Mouse (Mus musculus) liver, postnatal 0 days (tissue): ENCODE measurements around the gene Cited4. TPM values are rescaled to one million over a fixed set of nuclear protein-coding genes. Genes with fewer than 3 reads are reported as not detected.

ENCODE experiments used
- ATAC-seq: fragments of 200-750 bp; cut with Nextera tagmentation; 2 replicates; pipeline ENCODE4 v1.8.0; 2017; ENCODE audit warnings: mild to moderate bottlenecking, moderate library complexity
- DNase-seq: peaks from one replicate; pipeline ENCODE4 v3.0.0-alpha.2; 2016
- H3K27ac ChIP-seq: fragments of 300-500 bp; sonication (generic); 2 replicates; pipeline ENCODE4 v1.5.1; 2014; ENCODE audit warnings: antibody characterized with exemption, moderate library complexity, mild to moderate bottlenecking, low read depth
- H3K27me3 ChIP-seq: fragments of 300-500 bp; sonication (generic); 2 replicates; pipeline ENCODE4 v1.6.1; 2014; ENCODE audit warnings: low read length, control low read depth, mixed read lengths; ENCODE audit not compliant: insufficient read depth
- H3K36me3 ChIP-seq: fragments of 300-500 bp; sonication (generic); replicated peaks from 2 replicates; pipeline ENCODE4 v1.6.1; 2014; ENCODE audit warnings: mild to moderate bottlenecking, control low read depth, low read length, moderate library complexity, mixed read lengths; ENCODE audit not compliant: insufficient read depth
- H3K4me1 ChIP-seq: fragments of 300-500 bp; sonication (generic); 2 replicates; pipeline ENCODE4 v1.6.1; 2014; ENCODE audit warnings: antibody characterized with exemption, mild to moderate bottlenecking, control low read depth; ENCODE audit not compliant: insufficient read depth
- H3K4me2 ChIP-seq: fragments of 300-500 bp; sonication (generic); 2 replicates; pipeline ENCODE4 v1.6.1; 2014; ENCODE audit warnings: low read depth, mild to moderate bottlenecking, low read length, moderate library complexity, mixed read lengths
- H3K4me3 ChIP-seq: fragments of 300-500 bp; sonication (generic); 2 replicates; pipeline ENCODE4 v1.5.1; 2014; ENCODE audit warnings: low read depth, low read length
- H3K9ac ChIP-seq: fragments of 300-500 bp; sonication (generic); replicated peaks from 2 replicates; pipeline ENCODE4 v1.6.1; 2014; ENCODE audit warnings: mild to moderate bottlenecking, moderate library complexity
- H3K9me3 ChIP-seq: fragments of 300-500 bp; sonication (generic); 2 replicates; pipeline ENCODE4 v1.6.1; 2016; ENCODE audit warnings: mild to moderate bottlenecking, control low read depth, low read length, mixed read lengths
- CTCF ChIP-seq: sonication (generic); IDR thresholded peaks from 2 replicates; pipeline ENCODE4 v1.5.1; 2016; ENCODE audit warnings: antibody characterized with exemption, low read depth
- EP300 ChIP-seq: IDR thresholded peaks from 2 replicates; pipeline ENCODE4 v1.6.1; 2016; ENCODE audit warnings: antibody characterized with exemption, low read depth, mild to moderate bottlenecking
- whole genome bisulfite sequencing: fragments of 180-500 bp; shearing (Covaris S2); extraction: QIAGEN DNeasy Blood & Tissue Kit; methylation state at CpG from one replicate; pipeline ENCODE4 v1.1.7; 2014; ENCODE audit not compliant: insufficient replicate concordance; 5-methylcytosine and 5-hydroxymethylcytosine counted together
- polyA plus RNA-seq: library from polyadenylated mRNA; unstranded; fragments of >200 nt; fragmentation: Nextera tagmentation; extraction: Ambion mirVana; gene quantifications from 2 replicates; pipeline ENCODE4 v1.2.1, GENCODE M21; 2015

Gene Cited4
- polyA plus RNA-seq, 1 experiment from 2014 or later = 22.9 TPM

- Histone ChIP-seq H3K9me3 (no peaks in the 10 kb centered on the region), H3K9ac (no peak overlapping the region), H3K36me3 (no peaks in the 10 kb centered on the region), H3K27me3 (no peaks in the 10 kb centered on the region), H3K4me3 (no peak overlapping the region), H3K27ac (peak overlapping the region; percentile 36; the same call in 1 of the 2 replicates), H3K4me1 (peaks cover 28% of the 10 kb centered on the region), H3K4me2 (peak overlapping the region; percentile 30; the same call in 1 of the 2 replicates)
- no peak for TF ChIP-seq CTCF
- TF ChIP-seq EP300 = peak; percentile 67; the same call in 1 of the 2 replicates
- DNase-seq (peak; percentile 42), ATAC-seq (peak; percentile 2; the same call in 1 of the 2 replicates)
- WGBS = 24% methylated on average over 4 of the region's 4 CpGs
These were observed 1.1 kb upstream of the Cited4 start for GRCm38 (mm10) chr4:120665144-120665700.

- ATAC-seq (no peak), DNase-seq (no peak)
- H3K27me3 ChIP-seq = no peaks in the 10 kb centered on the region
- no peaks in the 10 kb centered on the region for H3K9me3 ChIP-seq
- H3K4me2 ChIP-seq = peak overlapping the region; percentile 100
- H3K27ac ChIP-seq = peak overlapping the region; percentile 36; the same call in 1 of the 2 replicates
- H3K4me1 ChIP-seq = peaks cover 28% of the 10 kb centered on the region
- H3K4me3 ChIP-seq = no peak overlapping the region
- H3K36me3 ChIP-seq = no peaks in the 10 kb centered on the region
- TF ChIP-seq CTCF (no peak), EP300 (no peak)
- no peak overlapping the region for H3K9ac ChIP-seq
- 64% methylated on average over 7 of the region's 7 CpGs for WGBS
These were observed 590 bp upstream of the Cited4 start for GRCm38 (mm10) chr4:120665782-120666181.

- Histone ChIP-seq H3K27ac (peak overlapping the region; percentile 17; the same call in 1 of the 2 replicates), H3K9me3 (no peaks in the 10 kb centered on the region)
- DNase-seq = peak; percentile 74
These were observed 701 bp downstream of the Cited4 start for GRCm38 (mm10) chr4:120667045-120667501.

GRCm38 (mm10) chr4:120667555-120667954 is 1.2 kb downstream of the Cited4 start:
- H3K27me3 ChIP-seq = no peaks in the 10 kb centered on the region
- peaks cover 28% of the 10 kb centered on the region for H3K4me1 ChIP-seq
- H3K4me2 ChIP-seq = peak overlapping the region; percentile 100
- DNase-seq (no peak), ATAC-seq (0 out of 2 replicates have a peak, but pooled peaks have one; percentile 0)
- TF ChIP-seq CTCF = no peak
- no peak for TF ChIP-seq EP300
- no peaks in the 10 kb centered on the region for H3K36me3 ChIP-seq
- peak overlapping the region; percentile 85 for H3K4me3 ChIP-seq
- no peaks in the 10 kb centered on the region for H3K9me3 ChIP-seq
- H3K27ac ChIP-seq = peak overlapping the region; percentile 17; the same call in 1 of the 2 replicates
- H3K9ac ChIP-seq = peak overlapping the region; percentile 76
- 24% methylated on average over 10 of the region's 10 CpGs for WGBS

More at GRCm38 (mm10) chr4:120667045-120667501, 701 bp downstream of the Cited4 start:
- TF ChIP-seq CTCF (no peak), EP300 (no peak)
- under 1% methylated on average over 41 of the region's 50 CpGs for WGBS
- H3K4me3 ChIP-seq = peak overlapping the region; percentile 85
- peak overlapping the region; percentile 76 for H3K9ac ChIP-seq
- peaks cover 28% of the 10 kb centered on the region for H3K4me1 ChIP-seq
- H3K27me3 ChIP-seq = no peaks in the 10 kb centered on the region
- no peaks in the 10 kb centered on the region for H3K36me3 ChIP-seq
- peak overlapping the region; percentile 100 for H3K4me2 ChIP-seq
- ATAC-seq = peak; percentile 63

- DNase-seq = peak; percentile 33
- ATAC-seq = no peak
- H3K27me3 ChIP-seq = no peaks in the 10 kb centered on the region
- no peaks in the 10 kb centered on the region for H3K36me3 ChIP-seq
- WGBS = 76% methylated on average over 4 of the region's 4 CpGs
- peak overlapping the region; percentile 100 for H3K4me2 ChIP-seq
- H3K27ac ChIP-seq = no peak overlapping the region
- TF ChIP-seq CTCF = peak; percentile 52
- TF ChIP-seq EP300 = no peak
- H3K4me3 ChIP-seq = peak overlapping the region; percentile 85
- H3K9me3 ChIP-seq = no peaks in the 10 kb centered on the region
- peak overlapping the region; percentile 28; the same call in 1 of the 2 replicates for H3K9ac ChIP-seq
- peaks cover 29% of the 10 kb centered on the region for H3K4me1 ChIP-seq
These were observed 2.2 kb downstream of the Cited4 start for GRCm38 (mm10) chr4:120668551-120668950.

GRCm38 (mm10) chr4:120669585-120669984 is 3.2 kb downstream of the Cited4 start:
- Histone ChIP-seq H3K9me3 (no peaks in the 10 kb centered on the region), H3K36me3 (no peaks in the 10 kb centered on the region), H3K4me3 (no peak overlapping the region), H3K4me2 (no peak overlapping the region), H3K9ac (no peak overlapping the region), H3K27me3 (no peaks in the 10 kb centered on the region), H3K4me1 (peaks cover 35% of the 10 kb centered on the region), H3K27ac (no peak overlapping the region)
- 46% methylated on average over 5 of the region's 5 CpGs for WGBS
- TF ChIP-seq CTCF (no peak), EP300 (peak; percentile 42; the same call in 1 of the 2 replicates)
- no peak for DNase-seq
- ATAC-seq = no peak
